Mouse (Mus musculus): ENCODE data around the gene Pde4d.

Gene Pde4d

GRCm38 (mm10) chr13:108489825-108490224, 40.1 kb downstream of the Pde4d start:
- no peak for DNase-seq (ENCODE audit: low spot score in 2 of 2)

DNA sequence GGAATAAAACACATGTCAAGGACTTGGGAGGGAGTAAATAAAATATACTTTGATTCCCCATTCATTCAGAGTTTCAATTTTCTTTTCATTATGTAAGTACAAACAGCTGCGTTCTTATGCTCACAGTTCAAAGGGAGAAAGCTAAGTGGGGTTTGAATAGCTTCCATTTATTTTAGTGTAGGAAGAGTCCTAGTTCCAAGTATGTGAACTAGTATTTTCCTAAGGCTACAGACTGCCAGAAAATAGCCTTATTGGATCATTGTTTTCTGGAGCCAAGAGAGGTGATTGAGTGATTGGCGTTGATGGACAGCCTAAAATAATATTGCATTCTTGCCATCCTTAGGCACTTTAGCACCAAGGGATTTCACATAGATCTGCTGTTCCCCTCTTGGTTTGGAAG, 41.1 kb downstream of the Pde4d start:
- no peak for DNase-seq (ENCODE audit: low spot score in 2 of 2)

DNA sequence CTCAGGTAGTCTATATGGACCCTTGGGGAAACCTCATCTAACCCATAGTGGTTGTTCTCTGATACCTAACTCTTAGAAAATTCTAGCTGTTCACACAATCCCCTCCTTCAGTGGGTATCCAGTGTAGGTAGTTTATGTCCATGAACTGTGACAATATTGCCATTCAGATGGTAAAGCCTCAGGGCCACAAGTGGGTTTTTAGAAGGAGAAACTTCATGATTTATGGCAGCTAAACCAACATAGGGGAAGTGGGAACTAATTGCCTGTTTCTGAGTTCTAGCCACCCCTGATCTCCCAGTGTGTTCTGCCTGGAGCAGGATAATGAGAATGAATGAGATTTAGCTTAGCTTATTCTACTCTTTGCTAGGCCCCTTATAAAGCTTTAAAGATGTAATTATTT, 43.1 kb downstream of the Pde4d start:
- no peak for DNase-seq (ENCODE audit: low spot score in 2 of 2)

GRCm38 (mm10) chr13:108494365-108494764, 44.6 kb downstream of the Pde4d start:
- no peak for DNase-seq (ENCODE audit: low spot score in 2 of 2)

DNA sequence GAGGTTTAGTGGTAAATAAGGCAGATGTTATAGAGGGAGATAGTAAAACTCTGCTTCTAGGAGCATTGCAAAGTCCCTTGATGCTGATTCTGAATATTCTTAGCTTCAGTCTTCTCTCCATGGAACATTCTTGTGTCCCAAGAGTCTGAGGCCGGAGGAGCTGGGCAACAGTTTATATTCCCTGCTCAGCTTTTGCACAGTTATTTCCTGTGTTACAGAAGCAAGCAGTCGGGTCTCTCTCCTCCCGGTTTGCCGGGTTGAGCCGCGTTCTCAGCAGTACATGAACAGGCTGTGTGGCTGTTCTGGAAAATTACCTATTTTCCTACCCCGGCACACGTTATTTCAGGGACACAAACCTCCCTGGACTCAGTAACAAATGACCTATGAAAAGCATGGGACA, 48.0 kb downstream of the Pde4d start:
- DNase-seq (ENCODE audit: low spot score in 2 of 2) = no peak

GRCm38 (mm10) chr13:108498247-108498743, 48.5 kb downstream of the Pde4d start:
- peak in 1 of 2 experiments; percentile 11 for DNase-seq (ENCODE audit: low spot score in 2 of 2)

- DNase-seq (ENCODE audit: low spot score in 2 of 2) = no peak
These were observed 49.1 kb downstream of the Pde4d start for GRCm38 (mm10) chr13:108498773-108499313.

GRCm38 (mm10) chr13:108501386-108501785, 51.6 kb downstream of the Pde4d start:
- DNase-seq (ENCODE audit: low spot score in 2 of 2) = no peak

GRCm38 (mm10) chr13:108524548-108524947, 74.8 kb downstream of the Pde4d start:
- no peak for DNase-seq (ENCODE audit: low spot score in 2 of 2)

- DNase-seq (ENCODE audit: low spot score in 2 of 2) = no peak
These were observed 75.2 kb downstream of the Pde4d start for GRCm38 (mm10) chr13:108524969-108525368.

- no peak for DNase-seq (ENCODE audit: low spot score in 2 of 2)
These were observed 76.7 kb downstream of the Pde4d start for GRCm38 (mm10) chr13:108526258-108527007.

GRCm38 (mm10) chr13:108527090-108527770, 77.5 kb downstream of the Pde4d start:
- no peak for DNase-seq (ENCODE audit: low spot score in 2 of 2)

DNA sequence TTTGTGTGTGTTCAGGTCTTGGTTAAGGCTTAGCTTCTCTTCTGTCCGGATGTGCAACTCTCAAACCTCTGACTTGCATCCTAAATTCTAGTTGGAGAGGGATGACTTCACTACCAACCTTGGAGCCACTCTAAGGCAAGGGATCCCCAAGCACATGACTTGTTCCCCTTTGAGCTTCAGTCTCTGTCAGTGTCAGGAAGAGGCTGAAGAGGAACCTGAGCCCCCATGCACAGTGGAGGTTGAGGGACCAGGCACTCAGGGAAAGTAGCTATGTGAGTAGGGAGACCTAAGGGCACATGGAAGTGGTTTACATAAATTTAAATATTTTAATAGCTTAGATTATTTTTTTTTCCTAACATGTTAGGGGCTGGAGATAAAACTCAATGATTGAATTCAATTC, 78.6 kb downstream of the Pde4d start:
- no peak for DNase-seq (ENCODE audit: low spot score in 2 of 2)

GRCm38 (mm10) chr13:108532875-108533274, 83.1 kb downstream of the Pde4d start:
- no peak for DNase-seq (ENCODE audit: low spot score in 2 of 2)

GRCm38 (mm10) chr13:108536436-108536835, 86.7 kb downstream of the Pde4d start:
- no peak for DNase-seq (ENCODE audit: low spot score in 2 of 2)

- DNase-seq (ENCODE audit: low spot score in 2 of 2) = no peak
These were observed 87.2 kb downstream of the Pde4d start for GRCm38 (mm10) chr13:108536951-108537350.

- DNase-seq (ENCODE audit: low spot score in 2 of 2) = no peak
These were observed 89.1 kb downstream of the Pde4d start for GRCm38 (mm10) chr13:108538760-108539369.

- no peak for DNase-seq (ENCODE audit: low spot score in 2 of 2)
These were observed 91.7 kb downstream of the Pde4d start for GRCm38 (mm10) chr13:108541488-108541887.

GRCm38 (mm10) chr13:108542342-108542761, 92.6 kb downstream of the Pde4d start:
- DNase-seq (ENCODE audit: low spot score in 2 of 2) = no peak

DNA sequence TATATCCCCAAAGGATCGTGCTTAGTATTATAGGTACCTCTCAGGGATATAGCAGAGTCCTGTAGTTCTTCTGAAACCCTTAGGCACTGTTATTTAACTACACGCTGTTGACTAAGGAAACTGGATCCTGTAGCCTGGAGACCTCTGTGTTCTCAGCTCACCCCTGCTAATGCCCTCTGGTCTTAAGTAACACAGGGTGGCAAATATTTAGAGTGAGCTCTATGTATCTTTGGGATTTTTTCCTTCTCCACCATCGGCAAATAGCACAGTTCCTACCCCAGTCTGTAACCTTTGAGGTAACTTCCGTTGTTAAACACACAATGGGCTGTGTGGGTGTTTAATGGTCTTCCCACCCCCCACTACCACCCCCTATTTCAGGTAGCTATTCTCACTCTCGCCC, 102.5 kb downstream of the Pde4d start:
- DNase-seq (ENCODE audit: low spot score in 2 of 2) = no peak

- no peak for DNase-seq (ENCODE audit: low spot score in 2 of 2)
These were observed 103.2 kb downstream of the Pde4d start for GRCm38 (mm10) chr13:108552995-108553394.

GRCm38 (mm10) chr13:108554901-108555300, 105.2 kb downstream of the Pde4d start:
- no peak for DNase-seq (ENCODE audit: low spot score in 2 of 2)

Measured in frontal cortex, postnatal 10 days (tissue).